Mouse (Mus musculus) frontal cortex, adult (tissue): ENCODE measurements around the gene Ntm.

Experiments used
- ATAC-seq: cut with Nextera tagmentation; 2 replicates; pipeline ENCODE4 v1.9.2; 2017; ENCODE audit warnings: mild to moderate bottlenecking, moderate library complexity, mixed read lengths; ENCODE audit not compliant: low TSS enrichment

Ntm gene

GRCm38 (mm10) chr9:29661468-29662145, 301.3 kb downstream of the Ntm start:
- ATAC-seq: peak; percentile 84

- no peak for ATAC-seq
Observed at GRCm38 (mm10) chr9:29660059-29660613, 302.8 kb downstream of the Ntm start.

- no peak for ATAC-seq
Observed at GRCm38 (mm10) chr9:29657761-29658465, 305.0 kb downstream of the Ntm start.

GRCm38 (mm10) chr9:29654885-29655284, 308.1 kb downstream of the Ntm start:
- peak; percentile 48 for ATAC-seq

GRCm38 (mm10) chr9:29653678-29654235, 309.2 kb downstream of the Ntm start:
- ATAC-seq: peak; percentile 39

- peak; percentile 13; the same call in 1 of the 2 replicates for ATAC-seq
Observed at GRCm38 (mm10) chr9:29652854-29653253, 310.1 kb downstream of the Ntm start.

GRCm38 (mm10) chr9:29651856-29652255, 311.1 kb downstream of the Ntm start:
- no peak for ATAC-seq

GRCm38 (mm10) chr9:29651226-29651625, 311.7 kb downstream of the Ntm start:
- no peak for ATAC-seq

- peak; percentile 39; the same call in 1 of the 2 replicates for ATAC-seq
Observed at GRCm38 (mm10) chr9:29650679-29651078, 312.3 kb downstream of the Ntm start.

- ATAC-seq: no peak
Observed at GRCm38 (mm10) chr9:29650266-29650665, 312.7 kb downstream of the Ntm start.

- ATAC-seq: no peak
Observed at GRCm38 (mm10) chr9:29648256-29648655, 314.7 kb downstream of the Ntm start.

- no peak for ATAC-seq
Observed at GRCm38 (mm10) chr9:29647764-29648163, 315.2 kb downstream of the Ntm start.

- ATAC-seq: no peak
Observed at GRCm38 (mm10) chr9:29645796-29646400, 317.0 kb downstream of the Ntm start.

- peak; percentile 82 for ATAC-seq
Observed at GRCm38 (mm10) chr9:29642997-29643657, 319.8 kb downstream of the Ntm start.

- ATAC-seq: no peak
Observed at GRCm38 (mm10) chr9:29637335-29637734, 325.6 kb downstream of the Ntm start.

- peak; percentile 74 for ATAC-seq
Observed at GRCm38 (mm10) chr9:29617181-29617580, 345.8 kb downstream of the Ntm start.

- ATAC-seq: peak; percentile 58
Observed at GRCm38 (mm10) chr9:29612020-29612612, 350.8 kb downstream of the Ntm start.

- ATAC-seq: peak; percentile 82
Observed at GRCm38 (mm10) chr9:29610867-29611266, 352.1 kb downstream of the Ntm start.

GRCm38 (mm10) chr9:29597665-29598064, 365.3 kb downstream of the Ntm start:
- peak; percentile 73; the same call in 1 of the 2 replicates for ATAC-seq

GRCm38 (mm10) chr9:29595321-29595720, 367.6 kb downstream of the Ntm start:
- ATAC-seq: no peak
